Mouse (Mus musculus): ENCODE data around the gene Klc3.
A peak's percentile ranks its signal among the peaks of the same experiment; 100 is the strongest.

The Klc3 gene

GRCm38 (mm10) chr7:19403731-19404296, at the start of gene Klc3:
Gene Klc3, minus strand, starts transcription at chr7:19404104.
- peak; percentile 88 for DNase-seq (ENCODE audit: low spot score)

- DNase-seq (ENCODE audit: low spot score) = no peak
These were observed 45.3 kb upstream of the Klc3 start for GRCm38 (mm10) chr7:19449165-19449564.

GRCm38 (mm10) chr7:19447689-19448088, 43.8 kb upstream of the Klc3 start:
- DNase-seq (ENCODE audit: low spot score) = no peak

GRCm38 (mm10) chr7:19444801-19445200, 40.9 kb upstream of the Klc3 start:
- peak; percentile 87 for DNase-seq (ENCODE audit: low spot score)

GRCm38 (mm10) chr7:19443344-19443743, 39.4 kb upstream of the Klc3 start:
- DNase-seq (ENCODE audit: low spot score) = peak; percentile 67

GRCm38 (mm10) chr7:19441448-19442091, 37.7 kb upstream of the Klc3 start:
- peak; percentile 80 for DNase-seq (ENCODE audit: low spot score)

- no peak for DNase-seq (ENCODE audit: low spot score)
These were observed 33.1 kb upstream of the Klc3 start for GRCm38 (mm10) chr7:19437048-19437447.

GRCm38 (mm10) chr7:19436276-19436675, 32.4 kb upstream of the Klc3 start:
- DNase-seq (ENCODE audit: low spot score) = no peak

- DNase-seq (ENCODE audit: low spot score) = no peak
These were observed 28.6 kb upstream of the Klc3 start for GRCm38 (mm10) chr7:19432475-19432874.

GRCm38 (mm10) chr7:19430402-19430801, 26.5 kb upstream of the Klc3 start:
- DNase-seq (ENCODE audit: low spot score) = no peak

- DNase-seq (ENCODE audit: low spot score) = no peak
These were observed 25.8 kb upstream of the Klc3 start for GRCm38 (mm10) chr7:19429726-19430125.

GRCm38 (mm10) chr7:19427999-19428650, 24.2 kb upstream of the Klc3 start:
- no peak for DNase-seq (ENCODE audit: low spot score)

- DNase-seq (ENCODE audit: low spot score) = no peak
These were observed 23.0 kb upstream of the Klc3 start for GRCm38 (mm10) chr7:19426888-19427287.

- no peak for DNase-seq (ENCODE audit: low spot score)
These were observed 22.4 kb upstream of the Klc3 start for GRCm38 (mm10) chr7:19426349-19426748.

GRCm38 (mm10) chr7:19424051-19424450, 20.1 kb upstream of the Klc3 start:
- no peak for DNase-seq (ENCODE audit: low spot score)

GRCm38 (mm10) chr7:19423083-19423482, 19.2 kb upstream of the Klc3 start:
- no peak for DNase-seq (ENCODE audit: low spot score)

- peak; percentile 87 for DNase-seq (ENCODE audit: low spot score)
These were observed 17.1 kb upstream of the Klc3 start for GRCm38 (mm10) chr7:19420821-19421636.

GRCm38 (mm10) chr7:19420121-19420520, 16.2 kb upstream of the Klc3 start:
- DNase-seq (ENCODE audit: low spot score) = no peak

- DNase-seq (ENCODE audit: low spot score) = no peak
These were observed 12.7 kb upstream of the Klc3 start for GRCm38 (mm10) chr7:19416590-19416989.

- no peak for DNase-seq (ENCODE audit: low spot score)
These were observed 9.6 kb upstream of the Klc3 start for GRCm38 (mm10) chr7:19413525-19413924.

- DNase-seq (ENCODE audit: low spot score) = no peak
These were observed 7.9 kb upstream of the Klc3 start for GRCm38 (mm10) chr7:19411783-19412182.

- no peak for DNase-seq (ENCODE audit: low spot score)
These were observed 7.0 kb upstream of the Klc3 start for GRCm38 (mm10) chr7:19410766-19411344.
